Mouse (Mus musculus) spleen, postnatal 4 days (tissue): Measurements from ENCODE around the gene Zfand3.

ENCODE experiments used
- DNase-seq, 2 experiments: peaks; one replicate each; pipeline ENCODE4 v3.0.0; 2022; ENCODE audit warnings: low spot score in 2 of 2

The Zfand3 gene

DNA sequence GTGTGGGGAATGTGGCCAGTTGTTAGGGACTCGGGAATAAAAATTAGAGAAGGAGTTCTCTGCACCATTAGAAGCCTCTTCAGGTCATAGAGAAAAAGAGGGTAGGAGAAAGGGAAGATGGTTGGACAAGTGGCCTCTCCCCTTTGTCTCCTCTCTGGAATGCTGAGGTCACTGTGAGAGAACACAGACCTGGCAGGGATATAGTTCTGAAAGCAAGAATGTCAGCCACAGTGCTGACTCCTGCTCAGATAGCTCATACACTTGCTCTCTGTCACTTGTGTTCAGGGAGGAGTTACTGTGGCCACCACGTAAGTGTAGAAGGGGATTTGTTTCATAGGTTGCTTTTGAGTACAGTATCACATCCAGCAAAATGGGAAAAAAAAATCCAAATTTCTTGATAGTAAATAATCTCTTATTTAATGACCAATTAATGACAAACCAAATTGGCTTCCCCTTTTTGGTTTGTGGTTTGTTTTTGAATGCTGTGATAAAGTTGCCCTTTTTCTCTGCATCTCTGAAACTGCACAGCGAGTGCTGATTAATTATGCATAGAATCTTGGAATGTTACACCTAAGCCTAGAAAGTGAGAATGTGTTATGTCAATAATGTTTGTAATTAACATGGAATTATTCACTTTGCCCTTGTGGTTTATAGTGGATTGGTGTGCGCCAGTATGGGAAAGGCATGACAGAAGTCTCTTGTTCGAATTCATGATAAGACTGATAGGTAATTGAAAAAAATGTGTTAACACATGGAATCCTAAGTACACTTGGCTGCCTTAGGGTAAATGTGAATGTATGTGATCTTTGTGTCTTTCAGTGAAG lies 47.2 kb downstream of the Zfand3 start:
- DNase-seq: no peak

DNA sequence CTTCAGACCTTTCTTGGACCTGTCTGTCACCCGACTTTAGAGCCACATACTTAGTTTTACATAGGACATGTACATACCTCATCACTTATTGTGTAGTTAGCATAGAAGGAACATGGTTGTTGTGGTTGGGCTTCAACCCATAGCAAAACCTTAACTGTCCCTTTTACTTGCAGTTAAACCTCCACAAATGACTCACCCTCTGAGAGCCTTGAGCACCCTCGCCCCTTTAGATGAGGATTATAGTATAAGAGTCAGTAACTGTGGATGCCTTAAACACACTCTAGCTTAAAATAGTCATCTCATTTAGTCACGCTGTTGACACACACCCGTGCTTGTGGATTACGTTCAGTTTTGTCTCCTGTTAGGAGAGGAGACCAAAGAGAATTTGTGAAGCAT lies 47.8 kb downstream of the Zfand3 start:
- DNase-seq: no peak

DNA sequence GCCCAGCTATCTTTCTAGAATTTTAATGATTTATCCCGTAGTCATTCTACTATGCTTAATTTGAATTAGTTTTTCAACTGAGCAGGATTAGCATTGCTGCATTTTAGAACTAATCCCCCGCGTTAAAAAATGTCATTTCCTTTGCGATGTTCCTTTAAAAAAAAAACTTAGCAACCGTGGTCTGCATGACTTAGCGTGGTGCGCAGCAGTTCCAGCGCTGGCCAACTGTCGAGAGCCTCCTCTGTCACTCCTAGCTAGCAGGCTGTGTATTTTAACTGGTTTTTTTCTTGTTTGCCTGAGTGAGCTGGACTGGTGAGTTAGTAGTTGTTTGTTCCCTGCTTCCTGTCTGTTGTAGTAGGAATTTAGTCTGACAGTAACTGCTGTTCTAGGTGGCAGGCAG lies 48.9 kb downstream of the Zfand3 start:
- no peak for DNase-seq

DNA sequence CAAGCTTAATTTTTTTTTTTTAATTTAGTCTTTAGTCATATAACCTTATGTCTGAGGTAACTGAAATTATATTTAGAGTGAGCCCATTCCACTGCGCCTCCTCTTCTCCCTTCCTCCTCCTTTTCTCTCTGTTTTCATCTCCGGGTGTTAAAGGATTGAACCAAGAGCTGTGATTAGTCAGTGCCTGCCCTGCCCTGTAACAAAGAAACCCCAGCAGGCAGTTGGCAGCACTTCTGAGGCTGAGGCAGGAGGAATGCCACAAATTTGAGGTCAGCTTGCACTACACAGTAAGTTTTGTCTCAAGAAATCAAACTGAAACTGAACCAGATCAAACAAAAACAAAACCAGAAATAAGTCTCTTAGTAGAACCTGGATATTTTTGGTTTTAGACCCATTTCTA lies 49.3 kb downstream of the Zfand3 start:
- DNase-seq: no peak

DNA sequence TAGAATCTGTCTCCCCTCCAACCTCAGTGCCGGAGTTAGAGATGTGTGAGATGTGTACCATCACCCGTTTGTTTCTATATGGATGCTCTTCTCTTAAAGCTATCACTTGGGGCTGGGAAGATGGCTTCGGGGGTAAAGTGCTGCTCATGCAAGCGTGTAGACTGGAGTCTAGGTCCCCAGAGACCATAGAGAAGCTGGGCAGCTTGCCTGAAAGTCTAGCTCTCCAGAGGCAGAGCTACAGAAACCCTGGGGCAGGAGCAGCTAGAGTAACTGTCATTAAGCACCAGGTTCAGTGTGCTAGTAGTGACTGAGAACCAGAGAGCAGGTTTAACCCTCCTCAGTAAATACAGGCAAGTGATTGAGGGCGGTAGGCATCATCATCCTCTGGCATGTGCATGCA lies 51.7 kb downstream of the Zfand3 start:
- DNase-seq: no peak

DNA sequence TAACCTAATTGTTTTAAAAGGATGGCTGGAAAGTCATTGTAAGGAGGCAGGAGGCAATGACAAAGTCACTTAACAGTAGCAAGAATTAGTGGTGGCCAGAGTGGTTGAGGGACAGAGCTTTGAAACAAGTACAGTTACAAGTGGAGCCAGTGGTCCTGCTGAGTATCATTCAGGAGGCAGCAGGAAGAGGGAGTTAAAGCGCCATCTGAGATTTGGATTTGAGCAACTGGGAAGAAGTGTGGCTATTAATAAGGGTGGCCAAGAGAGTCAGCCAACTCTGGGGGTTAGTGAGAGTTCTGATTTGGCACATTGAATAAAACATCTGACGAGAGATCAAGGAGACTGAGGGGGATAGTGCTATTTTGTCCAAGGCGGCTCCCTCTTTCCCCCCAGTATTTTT lies 54.1 kb downstream of the Zfand3 start:
- DNase-seq: no peak

DNA sequence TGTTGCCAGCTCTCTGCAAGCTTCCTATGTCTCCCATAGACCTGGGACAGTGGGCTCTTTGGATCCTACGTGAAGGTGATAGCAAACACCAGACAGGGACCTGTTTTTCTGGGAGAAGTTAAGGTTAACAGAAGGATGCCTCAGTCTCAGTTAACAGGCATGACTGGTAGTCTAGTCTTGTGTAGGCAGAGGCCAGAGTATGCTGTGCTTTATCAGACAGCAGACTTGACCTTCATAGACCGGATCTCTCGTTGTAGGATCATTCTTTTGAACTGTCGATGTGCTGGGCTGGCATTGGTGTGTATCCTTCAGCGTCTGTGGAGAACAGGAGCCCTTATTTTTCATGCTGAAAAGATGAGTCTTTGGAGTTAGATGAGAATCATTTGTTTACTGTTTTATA lies 54.5 kb downstream of the Zfand3 start:
- no peak for DNase-seq

DNA sequence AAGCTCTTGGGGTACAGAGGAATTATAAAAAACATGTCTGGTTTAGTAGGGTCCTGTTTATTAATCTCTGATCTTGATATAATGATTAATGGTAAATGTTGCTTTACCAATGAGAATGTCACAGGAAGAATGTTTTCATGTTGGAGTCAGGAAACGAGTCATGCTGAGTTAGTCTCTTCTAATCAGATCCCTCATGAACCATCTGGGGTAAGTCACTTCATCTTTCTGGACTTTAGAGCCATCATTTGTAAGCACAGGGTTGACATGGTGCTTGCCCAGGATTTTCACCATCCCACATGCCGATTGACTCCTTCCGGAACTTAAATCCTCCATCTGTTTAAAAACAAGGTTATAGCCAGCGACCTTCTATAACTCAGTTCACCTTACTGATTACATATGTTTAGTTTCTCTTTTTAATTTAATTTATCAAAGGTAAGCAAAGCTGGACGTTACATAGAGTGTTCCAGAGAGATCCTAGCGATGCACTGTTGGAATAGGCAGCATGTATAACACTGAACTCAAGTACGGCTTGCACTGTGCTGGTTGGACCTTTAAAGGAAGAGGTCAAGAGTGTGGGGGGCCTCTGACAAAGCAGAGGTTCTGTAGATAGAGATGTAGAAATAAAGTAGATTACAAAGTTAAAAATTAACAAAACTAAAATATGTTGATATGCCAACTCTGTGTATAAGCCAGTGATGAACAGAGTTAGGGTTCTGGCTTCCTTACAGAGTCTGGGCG lies 56.7 kb downstream of the Zfand3 start:
- no peak for DNase-seq

DNA sequence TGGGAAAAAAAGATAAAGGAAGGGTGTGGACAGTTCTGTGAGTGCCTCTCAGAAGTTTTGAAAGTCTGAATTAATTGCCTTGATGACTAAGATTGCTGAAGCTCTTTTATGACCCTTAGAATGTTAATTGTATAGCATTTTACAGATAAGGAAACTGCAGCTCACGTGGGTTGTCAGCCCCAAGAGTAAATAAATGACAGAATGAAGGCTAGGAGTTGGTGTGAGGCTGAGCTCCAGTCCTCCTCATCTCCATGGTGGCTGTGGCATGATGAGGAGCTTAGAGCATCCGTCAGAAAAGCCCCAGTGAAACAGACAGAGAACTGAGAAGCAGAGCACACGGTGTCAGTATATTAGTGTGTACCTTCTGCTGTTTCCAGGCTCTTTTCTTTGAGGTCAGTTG lies 59.3 kb downstream of the Zfand3 start:
- DNase-seq: no peak

DNA sequence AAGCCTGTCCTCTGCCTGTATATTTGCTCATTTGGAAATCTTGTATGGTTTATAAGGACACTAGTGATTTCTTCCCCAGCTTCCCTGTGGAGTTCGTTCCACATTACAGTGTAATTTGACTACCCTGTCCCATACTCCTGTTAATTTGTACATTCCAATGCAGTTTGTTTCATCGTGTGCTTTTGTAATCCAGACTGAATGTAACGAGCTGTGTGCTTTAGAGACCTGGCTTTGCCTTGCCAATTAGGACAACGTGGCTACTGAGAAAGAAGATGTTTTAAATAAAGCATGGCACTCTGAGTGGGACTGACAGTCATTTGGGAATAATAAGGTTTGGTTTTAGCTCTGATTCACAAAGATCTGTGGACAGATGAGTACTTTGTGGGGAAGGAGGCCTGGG lies 60.2 kb downstream of the Zfand3 start:
- DNase-seq: no peak

DNA sequence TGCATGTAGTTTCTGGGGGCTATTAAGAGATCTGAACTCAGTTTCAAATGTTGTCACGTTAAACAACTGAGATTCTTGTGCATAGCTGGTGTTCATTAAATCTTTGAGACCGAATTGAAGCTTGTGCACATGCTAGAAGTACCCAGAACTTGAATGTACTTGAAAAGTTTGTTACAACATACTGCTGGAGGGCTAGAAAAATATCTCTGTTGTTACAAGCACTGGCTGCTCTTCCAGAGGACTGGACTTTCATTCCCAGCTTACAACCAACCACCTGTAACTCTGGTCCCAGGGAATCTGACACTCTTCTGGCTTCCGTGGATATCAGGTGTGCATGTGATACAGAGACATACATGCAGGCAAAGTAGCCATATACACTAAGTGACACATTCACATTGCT lies 65.2 kb downstream of the Zfand3 start:
- DNase-seq: no peak

DNA sequence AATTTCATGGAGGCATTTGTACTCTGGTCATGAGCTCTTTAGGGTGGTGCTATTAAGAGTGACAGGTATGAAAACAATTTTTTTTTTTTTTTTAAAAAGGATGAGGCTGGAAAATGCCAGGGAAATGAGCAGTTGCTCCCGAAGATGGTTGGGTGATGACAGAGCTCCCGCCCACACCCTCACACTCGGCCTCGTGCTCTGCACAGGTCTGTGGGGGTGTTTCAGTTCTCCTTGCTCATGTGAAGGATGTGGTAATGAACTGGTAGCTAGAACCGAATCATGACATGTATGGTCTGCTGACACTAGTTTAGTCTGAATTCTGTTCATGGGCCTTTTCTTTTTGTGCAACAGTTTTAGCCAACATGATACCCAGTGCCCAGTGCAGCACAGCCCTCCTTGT lies 66.1 kb downstream of the Zfand3 start:
- DNase-seq: no peak

DNA sequence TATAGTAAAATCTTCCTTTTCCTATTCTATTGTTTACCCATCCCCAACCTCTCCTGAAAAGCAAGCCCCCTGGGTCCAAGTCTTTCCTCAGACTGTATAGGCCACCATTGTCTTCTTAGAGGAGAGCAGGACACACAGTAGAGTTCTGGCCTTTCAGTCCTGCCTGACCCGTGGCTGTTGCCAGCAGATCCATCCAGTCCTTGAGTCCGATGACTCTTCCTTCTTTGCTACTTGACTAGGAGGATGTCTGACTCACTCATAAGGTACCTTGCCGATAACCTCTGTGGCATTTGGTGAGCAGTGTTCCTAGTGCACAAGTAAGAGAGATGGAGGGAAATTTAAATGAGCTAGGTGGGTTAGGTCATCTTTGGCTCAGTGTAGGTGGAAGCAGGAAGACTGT lies 68.1 kb downstream of the Zfand3 start:
- no peak for DNase-seq

DNA sequence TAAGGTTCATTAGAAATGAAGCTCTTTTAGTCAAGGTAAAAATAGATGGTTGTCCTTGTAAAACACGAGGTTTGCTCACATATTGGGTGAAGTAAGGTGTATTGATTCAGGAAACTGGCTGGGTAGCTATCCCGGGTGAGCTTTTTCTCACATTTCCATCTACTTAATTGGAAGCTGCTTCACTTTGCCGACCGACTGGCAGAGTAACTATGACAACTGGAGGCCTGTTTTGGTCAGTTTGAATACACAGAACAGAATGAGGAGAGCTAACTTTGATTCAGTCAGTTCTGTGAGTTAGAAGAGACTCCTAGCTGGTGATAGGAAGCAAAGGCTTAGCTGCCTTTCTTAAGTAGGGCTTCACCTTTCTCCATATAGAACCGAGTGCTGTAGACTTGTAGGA lies 71.4 kb downstream of the Zfand3 start:
- DNase-seq: no peak

DNA sequence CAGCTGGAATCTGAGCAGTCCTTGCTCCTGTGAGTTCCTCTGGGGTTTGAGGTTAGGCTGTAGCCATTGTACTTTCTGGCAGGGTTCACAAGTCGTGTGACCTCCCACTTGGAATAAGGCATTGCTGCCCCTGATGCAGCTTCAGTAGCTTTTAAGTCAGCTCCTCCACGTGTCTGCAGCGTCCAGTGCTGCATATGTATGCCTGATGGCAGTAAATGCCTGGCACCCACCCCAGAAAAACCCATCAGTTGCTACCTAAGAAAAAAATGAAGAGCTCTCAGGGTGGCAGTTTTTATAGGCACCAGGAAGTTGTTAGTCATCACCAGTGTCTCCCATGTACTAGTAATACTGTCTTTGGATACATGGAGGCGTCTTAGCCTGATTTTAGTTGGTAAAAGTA lies 79.5 kb downstream of the Zfand3 start:
- DNase-seq: no peak

DNA sequence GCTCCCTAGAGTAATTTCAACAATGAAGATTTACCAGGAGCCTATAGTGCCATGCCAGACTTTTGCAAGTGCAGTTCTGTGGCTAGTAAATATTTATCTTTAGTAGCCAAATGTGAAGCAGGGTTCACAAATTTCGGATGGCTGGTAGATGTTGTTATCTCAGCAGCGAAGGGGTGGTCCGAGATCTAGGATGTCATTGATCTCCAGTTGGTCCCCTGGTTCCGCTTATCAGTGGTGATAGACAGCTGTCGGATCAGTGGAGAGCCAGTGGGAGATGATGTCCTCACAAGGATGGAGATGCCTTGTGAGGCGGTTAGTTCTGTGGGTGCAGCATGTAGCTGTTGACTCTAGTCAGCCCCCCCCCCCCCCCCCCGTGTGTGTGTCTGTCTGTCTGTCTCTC lies 82.2 kb downstream of the Zfand3 start:
- no peak for DNase-seq

DNA sequence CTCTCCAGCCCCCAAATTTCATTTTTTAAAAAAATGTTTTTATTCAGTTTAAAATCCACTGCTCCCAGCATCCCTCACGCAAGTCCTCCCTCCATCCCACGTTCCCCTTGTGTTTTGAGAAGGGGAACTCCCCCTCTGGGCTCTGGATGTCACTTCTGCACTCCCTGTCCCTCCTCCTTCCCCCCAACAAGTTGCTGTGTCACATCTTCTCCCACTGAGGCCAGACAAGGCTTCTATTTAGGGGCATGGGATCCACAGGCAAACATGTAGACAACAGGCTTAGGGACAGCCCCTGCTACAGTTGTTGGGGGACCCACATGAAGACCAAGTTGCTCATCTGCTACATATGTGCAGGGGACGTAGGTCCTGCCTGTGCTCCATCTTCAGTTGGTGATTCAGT lies 83.9 kb downstream of the Zfand3 start:
- no peak for DNase-seq

DNA sequence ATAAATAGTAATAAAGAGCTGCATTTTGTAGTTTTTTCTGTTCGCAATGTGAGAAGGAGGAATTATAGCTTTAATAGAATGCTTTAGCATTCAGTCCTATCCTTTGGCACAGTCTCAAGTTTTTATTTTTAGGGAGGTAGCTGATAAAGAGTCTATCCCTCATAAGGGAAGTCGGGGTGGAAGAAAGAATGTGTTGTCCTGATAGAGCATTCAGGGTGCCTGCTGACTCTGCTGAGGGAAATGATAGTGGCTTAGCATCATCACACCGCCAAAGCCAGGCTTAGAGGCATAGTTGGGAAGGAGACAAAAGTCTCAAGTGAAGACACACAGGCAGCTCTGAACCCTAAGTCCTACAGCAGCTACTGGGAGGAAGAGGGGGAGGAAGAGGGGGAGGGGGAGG lies 85.9 kb downstream of the Zfand3 start:
- DNase-seq: no peak

DNA sequence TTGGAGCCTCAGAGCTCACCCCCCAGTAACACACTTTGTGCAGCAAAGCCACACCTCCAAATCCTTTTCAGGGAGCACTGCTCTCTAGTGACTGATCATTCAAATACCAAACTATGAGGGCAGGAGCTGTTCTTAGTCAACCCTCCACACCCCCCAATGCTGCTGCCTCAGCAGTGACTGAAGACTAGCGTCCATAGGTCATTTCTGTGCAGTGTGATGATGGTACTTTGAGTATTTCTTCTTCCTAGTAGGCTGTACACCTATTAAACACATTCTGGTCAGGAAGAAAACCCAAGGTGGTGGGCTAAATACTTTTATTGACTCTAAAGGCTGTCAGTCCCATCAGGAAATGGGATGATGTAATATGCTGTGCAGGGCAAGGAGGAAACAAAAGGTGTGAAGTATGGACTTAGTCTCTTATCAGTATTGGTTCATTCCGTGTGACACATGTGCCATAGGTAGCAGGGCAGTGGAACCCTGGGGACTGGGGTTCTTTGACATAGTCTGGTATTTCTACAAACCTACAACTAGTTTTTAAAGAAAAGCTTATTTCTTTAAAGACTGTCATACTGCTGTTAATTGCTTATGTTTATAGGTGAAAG lies 88.7 kb downstream of the Zfand3 start:
- DNase-seq: no peak

DNA sequence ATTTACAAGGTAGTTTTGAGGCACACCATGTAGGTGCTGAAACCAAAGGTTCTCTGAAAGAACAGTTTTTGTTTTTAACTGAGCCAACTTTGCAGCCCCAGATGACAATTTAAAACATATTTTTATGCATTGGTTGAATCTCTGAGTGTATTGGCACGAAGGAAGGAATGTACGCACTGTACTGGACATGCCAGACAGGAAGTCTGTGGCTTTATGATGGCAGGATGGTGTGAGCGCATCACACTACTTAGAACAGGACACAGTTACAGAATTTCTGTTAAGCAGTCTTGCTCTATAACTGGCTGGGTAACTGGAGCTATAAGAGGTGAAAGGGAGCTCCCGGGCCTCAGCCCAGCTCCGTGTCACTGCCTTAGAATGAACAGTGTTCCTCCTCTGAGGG lies 92.6 kb downstream of the Zfand3 start:
- no peak for DNase-seq

DNA sequence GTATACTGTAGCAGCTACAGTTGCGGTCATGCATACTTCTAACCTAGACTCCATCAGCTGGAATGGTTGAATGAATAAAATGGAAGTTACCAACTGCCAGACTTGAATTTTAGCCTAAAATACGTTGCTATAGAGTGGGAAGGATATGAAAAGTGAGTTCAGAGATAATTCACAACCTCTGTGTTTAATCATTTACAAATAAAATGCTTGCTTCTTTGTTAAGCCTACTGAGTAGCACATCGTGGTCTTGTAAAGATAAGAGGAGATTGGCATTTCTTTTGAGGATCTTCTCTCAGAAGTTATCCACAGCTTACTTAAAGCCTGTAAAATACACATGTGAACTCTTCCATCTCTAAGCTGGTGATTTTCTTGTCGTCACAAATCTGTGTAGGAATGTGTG lies 93.1 kb downstream of the Zfand3 start:
- DNase-seq: no peak

DNA sequence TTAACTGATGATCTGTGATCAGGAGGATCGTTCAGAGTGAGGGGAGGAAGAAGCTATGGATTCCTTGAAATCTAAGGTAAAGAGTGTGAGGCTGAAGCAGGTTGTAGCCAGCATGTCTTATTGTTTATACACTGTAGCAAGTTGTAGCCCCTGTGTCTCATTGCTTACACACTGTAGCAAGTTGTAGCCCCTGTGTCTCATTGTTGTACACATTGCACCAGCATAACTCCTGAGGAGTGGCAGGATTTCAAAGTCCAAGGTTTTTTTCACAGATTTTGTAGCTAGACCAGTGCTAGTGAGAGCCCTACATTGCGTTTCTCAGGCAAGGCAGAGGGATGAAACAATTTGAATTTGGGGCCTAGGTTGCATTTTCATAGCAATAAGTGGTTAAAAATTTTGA lies 95.1 kb downstream of the Zfand3 start:
- DNase-seq: no peak

DNA sequence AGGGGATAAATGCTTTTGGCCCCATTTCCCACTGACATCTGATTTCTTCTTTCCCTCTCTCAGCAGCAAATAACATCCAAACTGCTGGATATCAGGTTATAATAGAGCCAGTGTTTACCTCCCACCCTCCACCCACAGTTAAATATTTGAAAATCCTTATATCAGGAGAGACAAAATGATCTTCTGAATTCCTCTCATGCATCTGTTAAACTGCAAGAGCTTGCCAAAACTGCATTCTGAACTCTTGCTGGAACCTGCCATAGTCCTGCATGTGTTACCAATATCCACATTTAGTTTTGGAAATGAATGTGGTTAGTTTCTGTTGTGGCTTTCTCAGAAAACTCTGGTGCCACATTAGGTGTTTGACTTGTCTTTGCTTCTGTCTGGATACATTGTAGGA lies 97.3 kb downstream of the Zfand3 start:
- DNase-seq: no peak
